12 mouse cellular contexts compared by ENCODE assay signal in genomic region chr4:100664619-100665264, GRCm38 (mm10).
DNase-seq lines count a peak whose midpoint lies in the region; ATAC-seq and TF ChIP-seq lines count a peak whose summit lies in the region.
"Had no signal": no experiment of that assay in that cellular context is flagged by ENCODE, and none has a peak within 500 bp of the region (broad histone marks: within the 10 kb centered on the region; RNA-seq: fewer than 3 reads in every experiment).

No protein-coding gene starts in this region.

- 0 out of 2 replicates have a peak, but pooled peaks cover 3% of the 10 kb centered on the region for H3K4me1 ChIP-seq in embryonic facial prominence, embryonic 14.5 days (ENCODE audit: control insufficient read depth, insufficient read depth, low read length)
- H3K4me1 ChIP-seq in heart, adult 2 months (ENCODE audit: control insufficient read depth, insufficient read depth, low read length): no peaks in the 10 kb centered on the region

- WGBS in embryonic facial prominence, embryonic 14.5 days: 8% methylated on average over 5 of the region's 5 CpGs
- 31% methylated on average over 5 of the region's 5 CpGs for WGBS in heart, adult 2 months

- H3K27me3 ChIP-seq in embryonic facial prominence, embryonic 14.5 days (replicated peaks; ENCODE audit: control insufficient read depth, insufficient read depth, low read length): no peaks in the 10 kb centered on the region
- H3K27me3 ChIP-seq in heart, adult 2 months (ENCODE audit: control insufficient read depth, insufficient read depth, low read length): no peaks in the 10 kb centered on the region
- H3K27me3 ChIP-seq: limb, embryonic 12.5 days had no signal

- H3K9me3 ChIP-seq in embryonic facial prominence, embryonic 14.5 days (ENCODE audit: control insufficient read depth, low read length): no peaks in the 10 kb centered on the region
- H3K9me3 ChIP-seq: heart, embryonic 10.5 days; limb, embryonic 12.5 days had no signal

- TF ChIP-seq CTCF in heart, adult 2 months (IDR thresholded peaks at IDR 0.05): no peak

- TF ChIP-seq POLR2A in heart, adult 2 months (IDR thresholded peaks at IDR 0.05; ENCODE audit: insufficient read depth, low read depth, low read length): no peak

- H3K4me3 ChIP-seq in embryonic facial prominence, embryonic 14.5 days (ENCODE audit: low read depth, low read length): no peak overlapping the region
- H3K4me3 ChIP-seq in heart, adult 2 months: no peak overlapping the region
- H3K4me3 ChIP-seq: heart, embryonic 10.5 days; limb, embryonic 12.5 days had no signal

- H3K36me3 ChIP-seq in embryonic facial prominence, embryonic 14.5 days (ENCODE audit: control insufficient read depth, insufficient read depth, low read length): no peaks in the 10 kb centered on the region
- no peaks in the 10 kb centered on the region for H3K36me3 ChIP-seq in heart, adult 2 months (ENCODE audit: control insufficient read depth, insufficient read depth, low read length)
- H3K36me3 ChIP-seq: heart, embryonic 10.5 days; limb, embryonic 12.5 days had no signal

- H3K9ac ChIP-seq in embryonic facial prominence, embryonic 14.5 days (ENCODE audit: low read depth, low read length): no peak overlapping the region
- H3K9ac ChIP-seq in heart, adult 2 months (ENCODE audit: low read depth, low read length): no peak overlapping the region
- H3K9ac ChIP-seq: limb, embryonic 12.5 days had no signal

- no peak overlapping the region for H3K4me2 ChIP-seq in embryonic facial prominence, embryonic 14.5 days (ENCODE audit: low read depth, low read length)
- H3K4me2 ChIP-seq: limb, embryonic 12.5 days had no signal

- H3K79me2 ChIP-seq in heart, adult 2 months (replicated peaks; ENCODE audit: control insufficient read depth, insufficient read depth, low read length): no peaks in the 10 kb centered on the region

- no peak for TF ChIP-seq EP300 in heart, adult 2 months (IDR thresholded peaks at IDR 0.05; ENCODE audit: insufficient read depth, low read depth, low read length)

- peak; percentile 33 to 34 for DNase-seq in left cerebral cortex, postnatal 14 days (ENCODE audit: low spot score in 2 of 2)
- no peak for DNase-seq in left cerebral cortex, adult 11 months (ENCODE audit: low spot score)
- peak; percentile 85 for DNase-seq in embryonic facial prominence, embryonic 14.5 days (ENCODE audit: low spot score)
- DNase-seq in left cerebral cortex, postnatal 4 days: peak; percentile 23
- DNase-seq in right cerebral cortex, postnatal 4 days: peak; percentile 38
- DNase-seq in heart, adult 2 months: no peak
- no peak for DNase-seq in thymus, postnatal 36 days
- DNase-seq in urinary bladder, postnatal 14 days (ENCODE audit: low spot score): no peak
- DNase-seq: adrenal gland, adult 8-10 months had no signal

- peak; percentile 87 for ATAC-seq in embryonic facial prominence, embryonic 14.5 days (ENCODE audit: low read depth)

- intact Hi-C loops in left cerebral cortex, postnatal 14 days (cut with DNase I): no loop called here
- intact Hi-C loops in left cerebral cortex, postnatal 4 days (cut with DNase I): no loop called here
- intact Hi-C loops in heart, adult 2 months (cut with DNase I): no loop called here

- 0 out of 2 replicates have a peak overlapping the region, but pooled peaks have one; percentile 35 for H3K27ac ChIP-seq in embryonic facial prominence, embryonic 14.5 days (replicated peaks; ENCODE audit: low read depth, low read length)
- H3K27ac ChIP-seq in heart, adult 2 months: no peak overlapping the region
- H3K27ac ChIP-seq: heart, embryonic 10.5 days; kidney, postnatal 0 days; limb, embryonic 12.5 days had no signal

Comparison
In these comparisons a context has a peak if more than half of its experiments do, and no peak if none do; other contexts are left out.
1. DNase-seq: peak in left cerebral cortex, postnatal 14 days (2 of 2), embryonic facial prominence, embryonic 14.5 days (single experiment), left cerebral cortex, postnatal 4 days (single experiment) and right cerebral cortex, postnatal 4 days (single experiment); none in left cerebral cortex, adult 11 months (single experiment), heart, adult 2 months (0 of 2), thymus, postnatal 36 days (0 of 2) and urinary bladder, postnatal 14 days (single experiment).